Mouse (Mus musculus) liver, embryonic 14.5 days (tissue): ENCODE measurements around the gene Ascl5. TPM values are rescaled to one million over a fixed set of nuclear protein-coding genes. Genes with fewer than 3 reads are reported as not detected.

Experiments used
- ATAC-seq: fragments of 200-750 bp; cut with Nextera tagmentation; 2 replicates; pipeline ENCODE4 v1.8.0; 2017; ENCODE audit warnings: moderate number of reproducible peaks, mild to moderate bottlenecking, moderate library complexity; ENCODE audit not compliant: insufficient read depth
- DNase-seq, 3 experiments: peaks; one replicate each; pipeline ENCODE4 v3.0.0-alpha.2; 2012 to 2013; ENCODE audit warnings: low read depth in 3 of 3, low spot score in 3 of 3
- H3K27ac ChIP-seq: fragments of 300-500 bp; sonication (generic); 2 replicates; pipeline ENCODE4 v1.5.1; 2014; ENCODE audit warnings: moderate library complexity, mild to moderate bottlenecking, control low read depth, inconsistent platforms
- H3K27me3 ChIP-seq: fragments of 300-500 bp; sonication (generic); 2 replicates; pipeline ENCODE4 v1.6.1; 2014; ENCODE audit warnings: mild to moderate bottlenecking, low read length, moderate library complexity; ENCODE audit not compliant: control insufficient read depth, insufficient read depth
- H3K36me3 ChIP-seq: fragments of 300-500 bp; sonication (generic); replicated peaks from 2 replicates; pipeline ENCODE4 v1.6.1; 2014; ENCODE audit warnings: low read depth; ENCODE audit not compliant: control insufficient read depth, insufficient read depth
- H3K4me1 ChIP-seq, 2 experiments: fragments of 200-500 bp in 1 of 2; fragments of 300-500 bp in 1 of 2; sonication (generic) in 1 of 2; replicated peaks; 2 replicates each; pipeline ENCODE4 v1.6.1; 2012 to 2014; ENCODE audit warnings: antibody characterized with exemption in 1 of 2, inconsistent platforms in 1 of 2, low read length in 1 of 2; ENCODE audit not compliant: control insufficient read depth in 2 of 2, insufficient read depth in 2 of 2
- H3K4me2 ChIP-seq: fragments of 300-500 bp; sonication (generic); 2 replicates; pipeline ENCODE4 v1.6.1; 2014; ENCODE audit warnings: low read depth, mild to moderate bottlenecking, control low read depth, moderate library complexity
- H3K4me3 ChIP-seq, 2 experiments: fragments of 200-500 bp in 1 of 2; fragments of 300-500 bp in 1 of 2; sonication (generic) in 1 of 2; 2 replicates each; pipeline ENCODE4 v1.5.1; 2012 to 2014; ENCODE audit warnings: low read depth in 2 of 2, low read length in 2 of 2, mild to moderate bottlenecking in 2 of 2, control low read depth in 1 of 2, inconsistent platforms in 1 of 2, moderate library complexity in 1 of 2; ENCODE audit not compliant: insufficient read depth in 1 of 2
- H3K9ac ChIP-seq: fragments of 300-500 bp; sonication (generic); replicated peaks from 2 replicates; pipeline ENCODE4 v1.6.1; 2014; ENCODE audit warnings: mild to moderate bottlenecking, control low read depth, moderate library complexity
- H3K9me3 ChIP-seq: fragments of 300-500 bp; sonication (generic); 2 replicates; pipeline ENCODE4 v1.6.1; 2016; ENCODE audit warnings: low read length, mixed read lengths; ENCODE audit not compliant: control insufficient read depth
- CTCF ChIP-seq: IDR thresholded peaks from 2 replicates; pipeline ENCODE4 v1.5.1; 2016; ENCODE audit warnings: antibody characterized with exemption, low read depth, control low read depth
- EP300 ChIP-seq: IDR thresholded peaks from 2 replicates; pipeline ENCODE4 v1.6.1; 2016; ENCODE audit warnings: antibody characterized with exemption, low read depth
- WGBS: fragments of 180-500 bp; shearing (Covaris S2); extraction: QIAGEN DNeasy Blood & Tissue Kit; methylation state at CpG from one replicate; pipeline ENCODE4 v1.1.7; 2014; ENCODE audit not compliant: insufficient replicate concordance; 5-methylcytosine and 5-hydroxymethylcytosine counted together
- polyA plus RNA-seq, 2 experiments: library from polyadenylated mRNA; depleted of rRNA in 1 of 2; stranded (reverse) in 1 of 2; unstranded in 1 of 2; fragments of >200 nt; fragmentation: Nextera tagmentation in 1 of 2; extraction: Ambion mirVana in 1 of 2; gene quantifications; 2 replicates each; pipeline versions ENCODE4 v1.2.1 to v1.2.3; 2012 to 2014

Gene Ascl5
- polyA plus RNA-seq, 2 experiments = not detected

DNA sequence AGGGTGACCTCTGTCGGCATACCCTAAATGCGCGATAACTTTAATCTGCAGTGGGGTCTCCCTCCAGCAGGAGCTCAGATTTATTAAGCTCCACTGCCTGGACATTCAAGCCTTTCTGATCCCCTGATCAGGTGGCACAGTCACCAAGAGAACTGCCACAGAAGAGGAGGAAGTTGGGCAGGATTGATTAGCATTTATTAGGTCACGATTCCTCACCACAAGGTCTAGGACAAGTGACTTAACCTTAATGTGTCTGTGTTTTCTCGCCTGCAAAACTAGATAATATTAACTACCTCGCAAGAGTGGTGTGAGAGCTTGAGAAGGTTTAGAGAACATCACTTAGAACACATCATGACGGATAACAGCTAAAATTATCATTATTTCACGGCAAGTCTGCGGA, 2.7 kb upstream of the Ascl5 start:
- Histone ChIP-seq H3K36me3 (no peaks in the 10 kb centered on the region), H3K4me2 (no peak overlapping the region), H3K27me3 (peaks cover 47% of the 10 kb centered on the region), H3K9me3 (no peaks in the 10 kb centered on the region), H3K27ac (no peak overlapping the region), H3K9ac (no peak overlapping the region), H3K4me1 (no peaks in the 10 kb centered on the region), H3K4me3 (no peak overlapping the region)
- DNase-seq (no peak), ATAC-seq (no peak)
- WGBS = 32% methylated on average over 9 of the region's 9 CpGs
- TF ChIP-seq CTCF = no peak
- no peak for TF ChIP-seq EP300

DNA sequence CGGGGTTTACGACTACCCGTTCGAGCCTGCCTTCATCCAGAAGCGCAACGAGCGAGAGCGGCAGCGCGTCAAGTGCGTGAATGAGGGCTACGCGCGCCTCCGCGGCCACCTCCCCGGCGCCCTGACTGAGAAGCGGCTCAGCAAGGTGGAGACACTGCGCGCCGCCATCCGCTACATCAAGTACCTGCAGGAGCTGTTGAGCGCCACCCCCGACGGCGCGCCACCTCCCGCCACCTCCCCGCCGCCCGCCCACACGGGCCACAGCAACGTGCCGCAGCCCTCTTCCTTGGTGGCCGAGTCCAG, 360 bp downstream of the Ascl5 start:
- Histone ChIP-seq H3K36me3 (no peaks in the 10 kb centered on the region), H3K4me2 (no peak overlapping the region), H3K27ac (no peak overlapping the region), H3K27me3 (peaks cover 50% of the 10 kb centered on the region), H3K9me3 (no peaks in the 10 kb centered on the region), H3K9ac (no peak overlapping the region), H3K4me3 (no peak overlapping the region), H3K4me1 (no peaks in the 10 kb centered on the region)
- DNase-seq (no peak), ATAC-seq (0 out of 2 replicates have a peak, but pooled peaks have one; percentile 3)
- 3% methylated on average over 36 of the region's 36 CpGs for WGBS
- TF ChIP-seq CTCF = no peak
- TF ChIP-seq EP300 = no peak

DNA sequence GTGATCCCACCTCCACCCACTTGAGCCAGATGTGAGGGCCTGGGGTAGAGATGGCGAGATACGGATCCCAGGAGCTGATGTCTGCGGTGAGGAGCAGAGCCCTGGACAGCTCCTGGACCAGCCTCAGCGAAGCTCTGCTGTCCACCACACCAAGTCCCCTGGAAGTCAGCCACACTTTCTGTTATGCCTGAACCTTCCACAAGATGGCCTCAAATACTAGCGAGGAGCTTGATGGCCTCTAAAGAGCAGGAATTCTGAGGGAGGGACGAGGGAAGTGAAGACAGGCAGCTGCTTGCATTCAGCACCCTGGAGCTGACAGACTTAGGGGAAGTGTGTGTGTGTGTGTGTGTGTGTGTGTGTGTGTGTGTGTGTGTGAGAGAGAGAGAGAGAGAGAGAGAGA, 861 bp downstream of the Ascl5 start:
- Histone ChIP-seq H3K4me2 (no peak overlapping the region), H3K9me3 (no peaks in the 10 kb centered on the region), H3K27ac (no peak overlapping the region), H3K9ac (no peak overlapping the region), H3K36me3 (no peaks in the 10 kb centered on the region), H3K27me3 (peaks cover 50% of the 10 kb centered on the region), H3K4me1 (no peaks in the 10 kb centered on the region), H3K4me3 (no peak overlapping the region)
- DNase-seq = peak; percentile 24 to 35 (median 34)
- TF ChIP-seq EP300 (no peak), CTCF (peak; percentile 77)
- no peak for ATAC-seq
- 3% methylated on average over 6 of the region's 6 CpGs for WGBS

DNA sequence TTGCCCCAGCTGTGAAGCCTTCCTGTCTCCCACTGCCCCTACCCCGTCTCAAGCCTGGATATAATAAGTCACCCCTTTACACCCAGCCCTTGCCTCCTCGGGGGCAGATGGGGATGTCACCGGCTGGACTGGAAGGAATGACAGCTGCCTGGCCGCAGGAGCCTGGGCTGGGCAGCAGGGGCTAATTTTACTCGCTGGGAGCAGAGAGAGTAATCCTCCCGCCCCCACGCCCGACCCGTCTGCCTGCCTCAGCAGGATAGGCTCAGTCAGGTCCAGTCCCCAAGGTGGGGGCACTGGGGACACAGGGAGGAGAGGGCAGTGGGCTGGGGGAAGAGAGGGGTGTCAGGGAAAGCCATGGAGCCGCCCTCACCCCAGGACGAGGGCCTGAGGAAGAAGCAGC, 1.9 kb downstream of the Ascl5 start, which contains the start of gene Cacna1s:
Gene Cacna1s, plus strand, starts transcription at position 204 of the 400 bp plus-strand sequence.
- Histone ChIP-seq H3K4me3 (no peak within 1 kb of the TSS), H3K27me3 (peaks cover 50% of the 10 kb centered on the region)
- DNase-seq = no peak

DNA sequence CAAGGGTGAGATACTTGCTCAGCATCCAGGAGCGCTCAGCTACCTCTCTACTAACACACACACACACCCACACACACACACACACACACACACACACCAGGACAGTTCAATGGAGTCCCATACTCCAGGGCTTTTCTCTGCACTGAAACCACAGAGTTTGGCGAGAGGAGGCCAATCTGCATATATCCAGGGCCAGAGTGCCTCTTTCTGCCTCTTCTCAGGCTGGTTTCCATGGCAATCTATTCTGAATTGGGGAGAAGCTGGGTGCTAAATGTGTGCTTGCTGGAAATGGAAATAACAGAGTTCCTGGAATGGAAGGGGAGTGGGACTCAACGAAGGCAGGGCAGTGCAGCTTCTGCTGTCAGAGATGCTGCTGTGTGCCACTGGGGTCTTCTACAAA, 5.2 kb downstream of the Ascl5 start:
- Histone ChIP-seq H3K4me2 (no peak overlapping the region), H3K9ac (no peak overlapping the region), H3K4me3 (no peak overlapping the region), H3K9me3 (no peaks in the 10 kb centered on the region), H3K27me3 (peaks cover 21% of the 10 kb centered on the region), H3K36me3 (no peaks in the 10 kb centered on the region), H3K27ac (no peak overlapping the region), H3K4me1 (0 out of 4 replicates have a peak, but pooled peaks cover 0 to 2% of the 10 kb centered on the region in 2 experiments)
- TF ChIP-seq EP300 (no peak), CTCF (no peak)
- ATAC-seq (no peak), DNase-seq (no peak)
- WGBS = 41% methylated on average over 3 of the region's 3 CpGs

More for the DNA sequence above, 1.9 kb downstream of the Ascl5 start, which contains the start of gene Cacna1s:
- no peak within 1 kb of the TSS for H3K27ac ChIP-seq
- ATAC-seq = no peak
- H3K36me3 ChIP-seq = no peaks in the 10 kb centered on the region
- WGBS = 31% methylated on average over 11 of the region's 11 CpGs
- H3K9ac ChIP-seq = no peak within 1 kb of the TSS
- H3K9me3 ChIP-seq = no peaks in the 10 kb centered on the region
- H3K4me1 ChIP-seq = no peaks in the 10 kb centered on the region
- no peak for TF ChIP-seq EP300
- TF ChIP-seq CTCF = no peak
- no peak within 1 kb of the TSS for H3K4me2 ChIP-seq
